Mouse (Mus musculus) mesoderm, embryonic 11.5 days (tissue): ENCODE measurements around the gene Rab5c.
A peak's percentile ranks its signal among the peaks of the same experiment; 100 is the strongest.

Experiments
- DNase-seq: peaks from one replicate; pipeline ENCODE4 v3.0.0-alpha.2; 2012; ENCODE audit warnings: low read depth, low spot score

Rab5c gene

GRCm38 (mm10) chr11:100702081-100702851, 35.7 kb downstream of the Rab5c start:
- peak; percentile 86 for DNase-seq

- DNase-seq = no peak
Observed at GRCm38 (mm10) chr11:100701301-100701700, 36.7 kb downstream of the Rab5c start.

GRCm38 (mm10) chr11:100700710-100701109, 37.3 kb downstream of the Rab5c start:
- DNase-seq = no peak

- no peak for DNase-seq
Observed at GRCm38 (mm10) chr11:100697921-100698320, 40.1 kb downstream of the Rab5c start.

GRCm38 (mm10) chr11:100694926-100695325, 43.1 kb downstream of the Rab5c start:
- peak; percentile 80 for DNase-seq

GRCm38 (mm10) chr11:100693154-100693553, 44.9 kb downstream of the Rab5c start:
- DNase-seq = no peak

- DNase-seq = no peak
Observed at GRCm38 (mm10) chr11:100692164-100692616, 45.8 kb downstream of the Rab5c start, which contains the start of gene Zfp385c. Gene Zfp385c, minus strand, starts transcription at chr11:100692455.

- no peak for DNase-seq
Observed at GRCm38 (mm10) chr11:100690389-100690788, 47.6 kb downstream of the Rab5c start.

- DNase-seq = no peak
Observed at GRCm38 (mm10) chr11:100688443-100688842, 49.6 kb downstream of the Rab5c start.

GRCm38 (mm10) chr11:100687265-100687664, 50.8 kb downstream of the Rab5c start:
- no peak for DNase-seq

GRCm38 (mm10) chr11:100685371-100685770, 52.6 kb downstream of the Rab5c start:
- no peak for DNase-seq

- DNase-seq = no peak
Observed at GRCm38 (mm10) chr11:100684084-100684483, 53.9 kb downstream of the Rab5c start.

- no peak for DNase-seq
Observed at GRCm38 (mm10) chr11:100682526-100682925, 55.5 kb downstream of the Rab5c start.

- DNase-seq = no peak
Observed at GRCm38 (mm10) chr11:100681826-100682225, 56.2 kb downstream of the Rab5c start.

- no peak for DNase-seq
Observed at GRCm38 (mm10) chr11:100677810-100678209, 60.2 kb downstream of the Rab5c start.

GRCm38 (mm10) chr11:100673169-100673568, 64.8 kb downstream of the Rab5c start:
- DNase-seq = no peak

- DNase-seq = no peak
Observed at GRCm38 (mm10) chr11:100671956-100672355, 66.1 kb downstream of the Rab5c start.

GRCm38 (mm10) chr11:100671049-100671448, 67.0 kb downstream of the Rab5c start:
- no peak for DNase-seq
